Mouse (Mus musculus): Measurements from ENCODE around the gene Sox6.

Sox6 gene

GRCm38 (mm10) chr7:115830938-115831873, 207.4 kb downstream of the Sox6 start:
- DNase-seq (ENCODE audit: low read depth, low spot score), result no peak

GRCm38 (mm10) chr7:115830366-115830765, 208.2 kb downstream of the Sox6 start:
- DNase-seq (ENCODE audit: low read depth, low spot score), result no peak

- no peak for DNase-seq (ENCODE audit: low read depth, low spot score)
These were observed 208.8 kb downstream of the Sox6 start for GRCm38 (mm10) chr7:115829756-115830155.

GRCm38 (mm10) chr7:115829260-115829659, 209.3 kb downstream of the Sox6 start:
- no peak for DNase-seq (ENCODE audit: low read depth, low spot score)

GRCm38 (mm10) chr7:115825295-115825694, 213.3 kb downstream of the Sox6 start:
- DNase-seq (ENCODE audit: low read depth, low spot score), result no peak

GRCm38 (mm10) chr7:115824621-115825256, 213.9 kb downstream of the Sox6 start:
- no peak for DNase-seq (ENCODE audit: low read depth, low spot score)

GRCm38 (mm10) chr7:115819136-115819535, 219.5 kb downstream of the Sox6 start:
- DNase-seq (ENCODE audit: low read depth, low spot score), result no peak

- DNase-seq (ENCODE audit: low read depth, low spot score), result no peak
These were observed 235.3 kb downstream of the Sox6 start for GRCm38 (mm10) chr7:115803256-115803655.

GRCm38 (mm10) chr7:115794139-115794858, 244.3 kb downstream of the Sox6 start:
- DNase-seq (ENCODE audit: low read depth, low spot score), result no peak

GRCm38 (mm10) chr7:115792841-115793240, 245.8 kb downstream of the Sox6 start:
- no peak for DNase-seq (ENCODE audit: low read depth, low spot score)

- no peak for DNase-seq (ENCODE audit: low read depth, low spot score)
These were observed 249.3 kb downstream of the Sox6 start for GRCm38 (mm10) chr7:115789116-115789823.

GRCm38 (mm10) chr7:115783982-115784917, 254.3 kb downstream of the Sox6 start:
- DNase-seq (ENCODE audit: low read depth, low spot score), result peak; percentile 65

GRCm38 (mm10) chr7:115780148-115780547, 258.4 kb downstream of the Sox6 start:
- DNase-seq (ENCODE audit: low read depth, low spot score), result no peak

- no peak for DNase-seq (ENCODE audit: low read depth, low spot score)
These were observed 259.1 kb downstream of the Sox6 start for GRCm38 (mm10) chr7:115779544-115779943.

GRCm38 (mm10) chr7:115776736-115777135, 261.9 kb downstream of the Sox6 start:
- no peak for DNase-seq (ENCODE audit: low read depth, low spot score)

- DNase-seq (ENCODE audit: low read depth, low spot score), result no peak
These were observed 262.3 kb downstream of the Sox6 start for GRCm38 (mm10) chr7:115776324-115776723.

- no peak for DNase-seq (ENCODE audit: low read depth, low spot score)
These were observed 272.3 kb downstream of the Sox6 start for GRCm38 (mm10) chr7:115766316-115766715.

- DNase-seq (ENCODE audit: low read depth, low spot score), result no peak
These were observed 274.7 kb downstream of the Sox6 start for GRCm38 (mm10) chr7:115763851-115764250.

- DNase-seq (ENCODE audit: low read depth, low spot score), result no peak
These were observed 280.4 kb downstream of the Sox6 start for GRCm38 (mm10) chr7:115758172-115758571.

GRCm38 (mm10) chr7:115755272-115755671, 283.3 kb downstream of the Sox6 start:
- no peak for DNase-seq (ENCODE audit: low read depth, low spot score)
